Mouse (Mus musculus) erythroblast, embryonic 14.5 days (primary cell): ENCODE measurements around the gene Gm49378.

Experiments
- GATA1 ChIP-seq: IDR thresholded peaks from 2 replicates; pipeline ENCODE4 v1.6.1; 2012; ENCODE audit warnings: low read length, inconsistent platforms, mixed read lengths
- TAL1 ChIP-seq: IDR thresholded peaks from 3 replicates; pipeline ENCODE4 v1.6.1; 2012; ENCODE audit warnings: low read length, inconsistent platforms, mixed read lengths

DNA sequence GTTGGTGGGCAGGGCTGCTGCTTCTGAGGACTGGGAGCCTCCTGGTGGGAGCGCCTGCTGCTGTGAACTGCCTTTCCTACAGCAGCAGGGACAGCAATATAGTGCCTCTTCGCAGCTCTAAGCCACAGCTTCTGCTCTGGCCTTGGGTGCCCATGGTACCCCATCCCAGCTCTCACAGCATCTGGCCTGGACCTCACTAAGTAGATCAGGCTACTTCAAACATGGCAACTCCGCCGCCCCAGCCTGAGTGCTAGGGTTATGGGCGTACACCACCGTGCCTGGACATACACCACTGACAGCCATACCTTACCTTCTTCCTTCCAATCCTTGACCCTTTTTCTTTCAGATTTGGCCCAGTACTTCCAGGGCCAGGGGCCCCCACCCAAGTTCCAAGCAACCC lies 29.4 kb downstream of the Gm49378 start:
- TF ChIP-seq TAL1 (no peak), GATA1 (no peak)
